Mouse (Mus musculus) kidney, embryonic 15.5 days (tissue): ENCODE measurements at regions not wholly inside any gene's neighbourhood (a gene's known extent, or its start where the extent isn't known, plus 50 kb on each side); places are given as distances from the start of the nearest gene placed in this dataset.
"Not testable (repeated sequence)": the region's sequence is repeated elsewhere in the genome, so short reads cannot be mapped to it uniquely, and the experiment has no call there.

ENCODE experiments used
- ATAC-seq: fragments of 200-750 bp; cut with Nextera tagmentation; replicated peaks from 2 replicates; pipeline ENCODE4 v1.8.0; 2017; ENCODE audit warnings: moderate TSS enrichment; ENCODE audit not compliant: low FRiP score
- H3K27ac ChIP-seq: fragments of 300-500 bp; sonication (generic); 2 replicates; pipeline ENCODE4 v1.5.1; 2015; ENCODE audit warnings: mild to moderate bottlenecking, inconsistent platforms
- H3K27me3 ChIP-seq: fragments of 300-500 bp; sonication (generic); 2 replicates; pipeline ENCODE4 v1.6.1; 2015; ENCODE audit warnings: inconsistent platforms
- H3K36me3 ChIP-seq: fragments of 300-500 bp; sonication (generic); 2 replicates; pipeline ENCODE4 v1.6.1; 2015; ENCODE audit warnings: inconsistent platforms
- H3K4me1 ChIP-seq: fragments of 300-500 bp; sonication (generic); 2 replicates; pipeline ENCODE4 v1.6.1; 2015; ENCODE audit warnings: inconsistent platforms
- H3K4me2 ChIP-seq: fragments of 300-500 bp; sonication (generic); 2 replicates; pipeline ENCODE4 v1.6.1; 2015; ENCODE audit warnings: moderate library complexity, mild to moderate bottlenecking, inconsistent platforms
- H3K4me3 ChIP-seq: fragments of 300-500 bp; sonication (generic); replicated peaks from 2 replicates; pipeline ENCODE4 v1.5.1; 2015; ENCODE audit warnings: mild to moderate bottlenecking, inconsistent platforms
- H3K9ac ChIP-seq: fragments of 300-500 bp; sonication (generic); 2 replicates; pipeline ENCODE4 v1.6.1; 2015; ENCODE audit warnings: mild to moderate bottlenecking, inconsistent platforms
- H3K9me3 ChIP-seq: fragments of 300-500 bp; sonication (generic); replicated peaks from 2 replicates; pipeline ENCODE4 v1.6.1; 2016; ENCODE audit warnings: inconsistent platforms
- WGBS: fragments of 180-500 bp; shearing (Covaris S2); methylation state at CpG from one replicate; pipeline ENCODE4 v1.1.7; 2015; ENCODE audit warnings: mixed read lengths; 5-methylcytosine and 5-hydroxymethylcytosine counted together

GRCm38 (mm10) chr13:5313297-5313696 is 548.0 kb upstream of the Klf6 start:
- no peak for ATAC-seq
- WGBS = 59% methylated on average over 2 of the region's 2 CpGs

GRCm38 (mm10) chr13:5315011-5315410 is 546.3 kb upstream of the Klf6 start:
- Histone ChIP-seq H3K36me3 (no peaks in the 10 kb centered on the region), H3K4me1 (no peaks in the 10 kb centered on the region), H3K9ac (no peak overlapping the region), H3K4me3 (no peak overlapping the region), H3K9me3 (no peaks in the 10 kb centered on the region), H3K27ac (no peak overlapping the region), H3K27me3 (no peaks in the 10 kb centered on the region), H3K4me2 (no peak overlapping the region)
- 39% methylated on average over 1 of the region's 1 CpGs for WGBS
- ATAC-seq = no peak

More at GRCm38 (mm10) chr13:5313297-5313696, 548.0 kb upstream of the Klf6 start:
- no peak overlapping the region for H3K4me2 ChIP-seq
- H3K9ac ChIP-seq = no peak overlapping the region
- H3K36me3 ChIP-seq = no peaks in the 10 kb centered on the region
- H3K27ac ChIP-seq = no peak overlapping the region
- H3K9me3 ChIP-seq = no peaks in the 10 kb centered on the region
- no peaks in the 10 kb centered on the region for H3K4me1 ChIP-seq
- no peak overlapping the region for H3K4me3 ChIP-seq
- H3K27me3 ChIP-seq = no peaks in the 10 kb centered on the region

- no peak for ATAC-seq
- Histone ChIP-seq H3K4me2 (no peak overlapping the region), H3K4me3 (no peak overlapping the region), H3K27ac (no peak overlapping the region), H3K27me3 (no peaks in the 10 kb centered on the region), H3K9me3 (no peaks in the 10 kb centered on the region), H3K4me1 (no peaks in the 10 kb centered on the region), H3K36me3 (no peaks in the 10 kb centered on the region), H3K9ac (no peak overlapping the region)
- 72% methylated on average over 5 of the region's 5 CpGs for WGBS
Observed at GRCm38 (mm10) chr13:5317941-5318856, 543.1 kb upstream of the Klf6 start.

- no peak for ATAC-seq
- WGBS = 55% methylated on average over 4 of the region's 4 CpGs
- H3K4me2 ChIP-seq = no peak overlapping the region
- H3K9me3 ChIP-seq = no peaks in the 10 kb centered on the region
- no peak overlapping the region for H3K4me3 ChIP-seq
- no peaks in the 10 kb centered on the region for H3K27me3 ChIP-seq
- no peak overlapping the region for H3K27ac ChIP-seq
- H3K4me1 ChIP-seq = no peaks in the 10 kb centered on the region
- H3K36me3 ChIP-seq = no peaks in the 10 kb centered on the region
- H3K9ac ChIP-seq = no peak overlapping the region
Observed at GRCm38 (mm10) chr13:5345712-5346111, 515.6 kb upstream of the Klf6 start.

GRCm38 (mm10) chr13:5347503-5348469 is 513.5 kb upstream of the Klf6 start:
- ATAC-seq = no peak
- no peak overlapping the region for H3K4me2 ChIP-seq
- no peak overlapping the region for H3K4me3 ChIP-seq
- H3K9me3 ChIP-seq = no peaks in the 10 kb centered on the region
- H3K9ac ChIP-seq = no peak overlapping the region
- H3K27ac ChIP-seq = no peak overlapping the region
- no peaks in the 10 kb centered on the region for H3K36me3 ChIP-seq
- no peaks in the 10 kb centered on the region for H3K27me3 ChIP-seq
- 63% methylated on average over 6 of the region's 6 CpGs for WGBS
- H3K4me1 ChIP-seq = no peaks in the 10 kb centered on the region

- Histone ChIP-seq H3K9me3 (no peaks in the 10 kb centered on the region), H3K9ac (no peak overlapping the region), H3K4me2 (no peak overlapping the region), H3K27me3 (no peaks in the 10 kb centered on the region), H3K27ac (no peak overlapping the region), H3K4me3 (no peak overlapping the region), H3K36me3 (no peaks in the 10 kb centered on the region), H3K4me1 (no peaks in the 10 kb centered on the region)
- no peak for ATAC-seq
- 78% methylated on average over 7 of the region's 7 CpGs for WGBS
Observed at GRCm38 (mm10) chr13:5367058-5367797, 494.1 kb upstream of the Klf6 start.

GRCm38 (mm10) chr13:5370007-5370406 is 491.3 kb upstream of the Klf6 start:
- Histone ChIP-seq H3K4me1 (no peaks in the 10 kb centered on the region), H3K9me3 (no peaks in the 10 kb centered on the region), H3K27ac (no peak overlapping the region), H3K9ac (no peak overlapping the region), H3K4me3 (no peak overlapping the region), H3K27me3 (no peaks in the 10 kb centered on the region), H3K4me2 (no peak overlapping the region), H3K36me3 (no peaks in the 10 kb centered on the region)
- ATAC-seq = no peak
- 63% methylated on average over 8 of the region's 8 CpGs for WGBS

GRCm38 (mm10) chr13:5373191-5373590 is 488.1 kb upstream of the Klf6 start:
- H3K4me2 ChIP-seq = no peak overlapping the region
- H3K4me3 ChIP-seq = no peak overlapping the region
- H3K4me1 ChIP-seq = no peaks in the 10 kb centered on the region
- no peaks in the 10 kb centered on the region for H3K36me3 ChIP-seq
- no peak overlapping the region for H3K27ac ChIP-seq
- no peak overlapping the region for H3K9ac ChIP-seq
- H3K9me3 ChIP-seq = no peaks in the 10 kb centered on the region
- no peaks in the 10 kb centered on the region for H3K27me3 ChIP-seq
- no peak for ATAC-seq

GRCm38 (mm10) chr13:5408226-5408804 is 453.0 kb upstream of the Klf6 start:
- Histone ChIP-seq H3K4me3 (no peak overlapping the region), H3K9ac (no peak overlapping the region), H3K27ac (no peak overlapping the region), H3K4me2 (no peak overlapping the region), H3K36me3 (no peaks in the 10 kb centered on the region), H3K27me3 (no peaks in the 10 kb centered on the region), H3K9me3 (no peaks in the 10 kb centered on the region), H3K4me1 (no peaks in the 10 kb centered on the region)
- 86% methylated on average over 4 of the region's 4 CpGs for WGBS
- no peak for ATAC-seq

- Histone ChIP-seq H3K4me2 (no peak overlapping the region), H3K36me3 (no peaks in the 10 kb centered on the region), H3K4me3 (no peak overlapping the region), H3K27ac (no peak overlapping the region), H3K9me3 (no peaks in the 10 kb centered on the region), H3K27me3 (no peaks in the 10 kb centered on the region), H3K4me1 (no peaks in the 10 kb centered on the region), H3K9ac (no peak overlapping the region)
- ATAC-seq = no peak
Observed at GRCm38 (mm10) chr13:5412052-5412451, 449.2 kb upstream of the Klf6 start.

GRCm38 (mm10) chr13:5413009-5413408 is 448.3 kb upstream of the Klf6 start:
- H3K9ac ChIP-seq, H3K27me3 ChIP-seq, H3K4me1 ChIP-seq, H3K36me3 ChIP-seq, H3K9me3 ChIP-seq, H3K4me3 ChIP-seq, H3K4me2 ChIP-seq, H3K27ac ChIP-seq, ATAC-seq: not testable (repeated sequence)
